ENCODE assay signal across 11 mouse cellular contexts in the genomic region with DNA sequence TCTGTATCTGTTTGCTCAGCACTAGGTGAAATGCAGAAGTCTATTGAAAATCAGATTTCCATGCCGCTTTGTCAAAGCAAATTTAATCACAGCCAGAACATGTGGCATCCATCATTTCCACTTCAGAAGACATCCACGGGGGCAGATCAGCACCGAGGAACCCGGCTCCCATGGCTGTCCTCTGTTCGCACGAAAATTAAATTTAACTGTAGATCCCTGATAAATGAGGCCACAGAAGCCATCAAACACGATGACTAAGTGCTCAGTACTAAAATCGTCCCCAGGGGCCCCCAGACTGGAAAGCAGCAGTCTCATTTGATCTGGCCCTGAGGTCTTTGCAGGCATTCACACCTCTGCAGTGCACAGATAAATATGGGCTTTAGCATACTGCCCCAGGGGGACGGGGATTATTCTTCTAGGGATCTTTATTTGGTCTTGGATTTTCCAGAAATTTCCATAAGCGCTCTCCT.
A peak's percentile ranks its signal among the peaks of the same experiment; 100 is the strongest.
DNase-seq lines count a peak whose midpoint lies in the region; ATAC-seq lines count a peak whose summit lies in the region.
"Had no signal": no experiment of that assay in that cellular context is flagged by ENCODE, and none has a peak within 500 bp of the region (broad histone marks: within the 10 kb centered on the region; RNA-seq: fewer than 3 reads in every experiment).

No protein-coding gene starts in this region.

- H3K27ac ChIP-seq in heart, embryonic 12.5 days (ENCODE audit: poor library complexity, severe bottlenecking): no peak overlapping the region
- no peak overlapping the region for H3K27ac ChIP-seq in neural tube, embryonic 11.5 days (ENCODE audit: low read depth, low read length)
- H3K27ac ChIP-seq in limb, embryonic 13.5 days: no peak overlapping the region
- H3K27ac ChIP-seq: intestine, embryonic 15.5 days had no signal

- no peak for ATAC-seq in heart, embryonic 12.5 days (ENCODE audit: insufficient number of reproducible peaks, low FRiP score)
- ATAC-seq in neural tube, embryonic 11.5 days (ENCODE audit: insufficient read depth, low FRiP score, low TSS enrichment): peak; percentile 77
- ATAC-seq in limb, embryonic 13.5 days (ENCODE audit: low FRiP score, low read depth): peak; percentile 28; the same call in 1 of the 2 replicates
- no peak for ATAC-seq in frontal cortex, adult (ENCODE audit: low TSS enrichment)
- ATAC-seq: intestine, embryonic 15.5 days had no signal

- H3K36me3 ChIP-seq in heart, embryonic 12.5 days: no peaks in the 10 kb centered on the region
- H3K36me3 ChIP-seq in neural tube, embryonic 11.5 days (ENCODE audit: control insufficient read depth, insufficient read depth, low read length): no peaks in the 10 kb centered on the region
- no peaks in the 10 kb centered on the region for H3K36me3 ChIP-seq in limb, embryonic 13.5 days
- H3K36me3 ChIP-seq: intestine, embryonic 15.5 days had no signal

- no peak overlapping the region for H3K4me3 ChIP-seq in heart, embryonic 12.5 days
- no peak overlapping the region for H3K4me3 ChIP-seq in neural tube, embryonic 11.5 days (ENCODE audit: low read depth, low read length)
- H3K4me3 ChIP-seq in limb, embryonic 13.5 days: no peak overlapping the region
- H3K4me3 ChIP-seq: intestine, embryonic 15.5 days; megakaryocyte, embryonic 14.5 days had no signal

- H3K9me3 ChIP-seq in heart, embryonic 12.5 days (replicated peaks): no peaks in the 10 kb centered on the region
- no peaks in the 10 kb centered on the region for H3K9me3 ChIP-seq in neural tube, embryonic 11.5 days (ENCODE audit: control insufficient read depth, low read length)
- no peaks in the 10 kb centered on the region for H3K9me3 ChIP-seq in limb, embryonic 13.5 days
- H3K9me3 ChIP-seq: intestine, embryonic 15.5 days had no signal

- no peaks in the 10 kb centered on the region for H3K27me3 ChIP-seq in heart, embryonic 12.5 days (replicated peaks)
- no peaks in the 10 kb centered on the region for H3K27me3 ChIP-seq in neural tube, embryonic 11.5 days (ENCODE audit: control insufficient read depth, insufficient read depth, low read length)
- H3K27me3 ChIP-seq in limb, embryonic 13.5 days: peaks cover 9% of the 10 kb centered on the region; the same call in 1 of the 2 replicates
- H3K27me3 ChIP-seq: intestine, embryonic 15.5 days; megakaryocyte, embryonic 14.5 days had no signal

- no peak overlapping the region for H3K9ac ChIP-seq in heart, embryonic 12.5 days
- no peak overlapping the region for H3K9ac ChIP-seq in neural tube, embryonic 11.5 days (ENCODE audit: low read length)
- no peak overlapping the region for H3K9ac ChIP-seq in limb, embryonic 13.5 days
- H3K9ac ChIP-seq: intestine, embryonic 15.5 days had no signal

- H3K4me2 ChIP-seq in heart, embryonic 12.5 days: 0 out of 2 replicates have a peak overlapping the region, but pooled peaks have one; percentile 1
- H3K4me2 ChIP-seq in neural tube, embryonic 11.5 days (ENCODE audit: low read depth): no peak overlapping the region
- no peak overlapping the region for H3K4me2 ChIP-seq in limb, embryonic 13.5 days (replicated peaks)
- H3K4me2 ChIP-seq: intestine, embryonic 15.5 days had no signal

- H3K4me1 ChIP-seq in heart, embryonic 12.5 days (replicated peaks): peaks cover 3% of the 10 kb centered on the region; the same call in 1 of the 2 replicates
- H3K4me1 ChIP-seq in neural tube, embryonic 11.5 days (ENCODE audit: control insufficient read depth, insufficient read depth, low read length): 0 out of 2 replicates have a peak, but pooled peaks cover 5% of the 10 kb centered on the region
- peaks cover 15% of the 10 kb centered on the region for H3K4me1 ChIP-seq in limb, embryonic 13.5 days
- H3K4me1 ChIP-seq: intestine, embryonic 15.5 days; megakaryocyte, embryonic 14.5 days had no signal

- 31% methylated on average over 10 of the region's 10 CpGs for WGBS in heart, embryonic 12.5 days
- 39% methylated on average over 10 of the region's 10 CpGs for WGBS in neural tube, embryonic 11.5 days
- 13% methylated on average over 10 of the region's 10 CpGs for WGBS in limb, embryonic 13.5 days

- no peak for DNase-seq in heart, adult 18-20 months
- peak; percentile 58 for DNase-seq in neural tube, embryonic 11.5 days (ENCODE audit: low spot score)
- no peak for DNase-seq in neural tube, embryonic 10.5 days (ENCODE audit: extremely low spot score, low spot score)
- no peak for DNase-seq in frontal cortex, adult 2 months (ENCODE audit: extremely low spot score in 1 of 2, low spot score in 1 of 2)
- DNase-seq in urinary bladder, postnatal 25 days (ENCODE audit: low spot score): no peak
- DNase-seq: cerebellum, adult 11-12 months had no signal

Comparison
In these comparisons a context has a peak if more than half of its experiments do, and no peak if none do; other contexts are left out.
1. ATAC-seq: peak in neural tube, embryonic 11.5 days (single experiment) and limb, embryonic 13.5 days (single experiment); none in heart, embryonic 12.5 days (single experiment) and frontal cortex, adult (single experiment).